ENCODE assay signal across 9 mouse cellular contexts in genomic region chr8:77478913-77479273, GRCm38 (mm10). TPM values are rescaled to one million over a fixed set of nuclear protein-coding genes. Genes with fewer than 3 reads are reported as not detected.
DNase-seq lines count a peak whose midpoint lies in the region; ATAC-seq lines count a peak whose summit lies in the region.
"Had no signal": no experiment of that assay in that cellular context is flagged by ENCODE, and none has a peak within 500 bp of the region (broad histone marks: within the 10 kb centered on the region; RNA-seq: fewer than 3 reads in every experiment).

No protein-coding gene starts in this region.

- WGBS in embryonic facial prominence, embryonic 13.5 days = 51% methylated on average over 2 of the region's 2 CpGs

- no peaks in the 10 kb centered on the region for H3K27me3 ChIP-seq in embryonic facial prominence, embryonic 13.5 days
- H3K27me3 ChIP-seq: forebrain, embryonic 12.5 days had no signal

- H3K9me3 ChIP-seq in embryonic facial prominence, embryonic 13.5 days = no peaks in the 10 kb centered on the region
- H3K9me3 ChIP-seq: forebrain, embryonic 12.5 days had no signal

- H3K27ac ChIP-seq in embryonic facial prominence, embryonic 13.5 days = 0 out of 2 replicates have a peak overlapping the region, but pooled peaks have one; percentile 18
- H3K27ac ChIP-seq: forebrain, embryonic 12.5 days had no signal

- 0 out of 2 replicates have a peak, but pooled peaks have one; percentile 64 for ATAC-seq in embryonic facial prominence, embryonic 13.5 days (ENCODE audit: insufficient number of reproducible peaks, insufficient read depth, low FRiP score, low TSS enrichment, low read depth)

- no peak overlapping the region for H3K4me3 ChIP-seq in embryonic facial prominence, embryonic 13.5 days
- H3K4me3 ChIP-seq: forebrain, embryonic 12.5 days had no signal

- intact Hi-C loops in left cerebral cortex, postnatal 25 days (cut with DNase I) = no loop called here

- no peaks in the 10 kb centered on the region for H3K36me3 ChIP-seq in embryonic facial prominence, embryonic 13.5 days
- H3K36me3 ChIP-seq: forebrain, embryonic 12.5 days had no signal

- no peak overlapping the region for H3K4me2 ChIP-seq in embryonic facial prominence, embryonic 13.5 days
- H3K4me2 ChIP-seq: forebrain, embryonic 12.5 days had no signal

- H3K9ac ChIP-seq in embryonic facial prominence, embryonic 13.5 days = no peak overlapping the region
- H3K9ac ChIP-seq: forebrain, embryonic 12.5 days had no signal

- DNase-seq in embryo, embryonic 10 days (ENCODE audit: low spot score) = peak; percentile 36
- no peak for DNase-seq in embryo, embryonic 10.5 days (ENCODE audit: low spot score)
- peak; percentile 46 to 60 for DNase-seq in kidney, postnatal 36 days
- DNase-seq in lung, postnatal 14 days = peak; percentile 52
- DNase-seq in left cerebral cortex, postnatal 25 days (ENCODE audit: low spot score in 2 of 2) = no peak
- DNase-seq in layer of hippocampus, adult 8-10 months (ENCODE audit: low spot score in 2 of 2) = no peak
- no peak for DNase-seq in frontal cortex, adult 2 months (ENCODE audit: extremely low spot score in 1 of 2, low spot score in 1 of 2)

- H3K4me1 ChIP-seq in embryonic facial prominence, embryonic 13.5 days = peaks cover 43% of the 10 kb centered on the region
- H3K4me1 ChIP-seq: forebrain, embryonic 12.5 days had no signal

RNA-seq across cellular contexts. Expression of gene Arhgap10, which starts 38.9 kb away (rescaled TPM):
- 30.1 and 31.5 TPM in 2 replicates for polyA plus RNA-seq in embryonic facial prominence, embryonic 13.5 days (2015; fragmentation: Nextera tagmentation; extraction: Ambion mirVana)
- 10 to 100 TPM; 29.5 to 33.2 TPM for total RNA-seq in left cerebral cortex, postnatal 25 days (2021)
- total RNA-seq in layer of hippocampus, adult 8-10 months (2022) = 10 to 100 TPM in 3 of 4 experiments, 1 to 10 TPM in 1; 9.6 to 10.8 (median 10.2) TPM
- polyA plus RNA-seq in frontal cortex, adult 2 months (2012; rRNA removed) = 17.4 and 19.2 TPM in 2 replicates

Comparison
In these comparisons a context has a peak if more than half of its experiments do, and no peak if none do; other contexts are left out.
1. DNase-seq: peak in embryo, embryonic 10 days (single experiment), kidney, postnatal 36 days (2 of 2) and lung, postnatal 14 days (single experiment); none in embryo, embryonic 10.5 days (single experiment), left cerebral cortex, postnatal 25 days (0 of 2), layer of hippocampus, adult 8-10 months (0 of 2) and frontal cortex, adult 2 months (0 of 2).